In the genomic region with DNA sequence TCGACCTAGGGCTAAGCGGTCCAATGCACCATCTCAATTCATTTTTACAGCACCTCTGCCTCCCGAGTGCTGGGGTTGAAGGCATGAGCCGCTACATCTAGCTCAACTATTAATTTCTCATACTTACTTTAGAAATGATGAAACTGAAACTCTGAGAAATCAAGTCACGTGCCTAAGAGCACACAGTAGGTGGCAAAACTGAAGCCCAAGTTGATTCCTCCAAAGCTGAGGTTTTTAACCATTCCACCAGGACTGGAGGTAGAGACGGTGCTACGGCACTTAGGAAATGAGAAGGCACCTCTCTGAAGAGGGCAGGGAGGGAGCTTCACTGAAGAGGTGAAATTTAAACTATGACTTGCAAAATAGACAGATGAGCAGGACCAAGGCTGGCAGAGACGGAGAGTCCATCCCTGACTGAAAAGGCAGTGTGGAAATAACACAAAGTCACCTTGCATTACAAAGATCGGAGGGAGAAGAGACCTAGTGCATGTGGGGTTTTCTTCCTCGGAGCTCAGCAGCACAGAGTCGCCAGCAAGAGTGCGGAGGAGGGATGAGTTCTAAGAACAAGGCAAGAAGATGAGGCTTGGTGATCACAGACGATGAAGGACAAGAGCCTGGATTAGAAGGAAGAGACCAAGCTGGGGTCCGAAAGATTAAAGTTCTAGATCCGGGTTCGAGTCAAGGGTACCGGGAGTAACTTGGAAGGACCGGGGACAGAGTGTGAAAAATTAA, we compare ENCODE assay signal across 8 mouse cellular contexts. TPM values are rescaled to one million over a fixed set of nuclear protein-coding genes. Genes with fewer than 3 reads are reported as not detected.
DNase-seq lines count a peak whose midpoint lies in the region; ATAC-seq and TF ChIP-seq lines count a peak whose summit lies in the region.

No protein-coding gene starts in this region.

- H3K4me2 ChIP-seq in kidney, embryonic 14.5 days (replicated peaks; ENCODE audit: low read depth, low read length) = peak overlapping the region; percentile 79
- peak overlapping the region; percentile 74 for H3K4me2 ChIP-seq in forebrain, embryonic 11.5 days (ENCODE audit: low read depth, low read length, severe bottlenecking)
- H3K4me2 ChIP-seq in limb, embryonic 15.5 days = peak overlapping the region; percentile 64

- no peak overlapping the region for H3K27ac ChIP-seq in kidney, embryonic 14.5 days (ENCODE audit: low read depth, low read length)
- no peak overlapping the region for H3K27ac ChIP-seq in MEL (ENCODE audit: control insufficient read depth, low read depth, low read length)
- H3K27ac ChIP-seq in forebrain, embryonic 11.5 days (ENCODE audit: low read depth, low read length) = no peak overlapping the region
- peak overlapping the region; percentile 67; the same call in 1 of the 2 replicates for H3K27ac ChIP-seq in limb, embryonic 15.5 days

- peaks cover 10% of the 10 kb centered on the region for H3K79me2 ChIP-seq in MEL (ENCODE audit: control insufficient read depth, insufficient read depth, low read length, poor library complexity)

- H3K36me3 ChIP-seq in kidney, embryonic 14.5 days (ENCODE audit: control insufficient read depth, insufficient read depth, low read length) = peaks cover 24% of the 10 kb centered on the region
- peaks cover 0 to 7% of the 10 kb centered on the region in 2 experiments; a peak in 3 of 4 replicates for H3K36me3 ChIP-seq in MEL (ENCODE audit: control insufficient read depth in 1 of 2, insufficient read depth in 2 of 2, low read length in 2 of 2)
- peaks cover 3% of the 10 kb centered on the region; the same call in 1 of the 2 replicates for H3K36me3 ChIP-seq in forebrain, embryonic 11.5 days (ENCODE audit: control insufficient read depth, insufficient read depth, low read length)
- H3K36me3 ChIP-seq in limb, embryonic 15.5 days = peaks cover 25% of the 10 kb centered on the region
- H3K36me3 ChIP-seq in splenic B cell, adult 2 months (ENCODE audit: control insufficient read depth, insufficient read depth, low read length, poor library complexity, severe bottlenecking) = no peaks in the 10 kb centered on the region; the same call in 1 of the 2 replicates

- peak overlapping the region; percentile 80 for H3K9ac ChIP-seq in kidney, embryonic 14.5 days (ENCODE audit: low read depth, low read length)
- H3K9ac ChIP-seq in MEL (ENCODE audit: control insufficient read depth, low read depth, low read length, poor library complexity, severe bottlenecking) = peak overlapping the region; percentile 77
- H3K9ac ChIP-seq in forebrain, embryonic 11.5 days (ENCODE audit: low read length) = peak overlapping the region; percentile 73
- H3K9ac ChIP-seq in limb, embryonic 15.5 days = peak overlapping the region; percentile 73

- TF ChIP-seq RAD21 in MEL (IDR thresholded peaks at IDR 0.05; ENCODE audit: low read depth, low read length) = no peak

- TF ChIP-seq CTCF in MEL (IDR thresholded peaks at IDR 0.05 in 2 of 3, conservative IDR thresholded peaks at IDR 0.05 in 1 of 3; ENCODE audit: control insufficient read depth in 1 of 3, insufficient read depth in 1 of 3, low read depth in 2 of 3, low read length in 3 of 3, poor library complexity in 1 of 3, severe bottlenecking in 1 of 3) = no peak

- 0 out of 2 replicates have a peak, but pooled peaks cover 3% of the 10 kb centered on the region for H3K4me1 ChIP-seq in kidney, embryonic 14.5 days (ENCODE audit: control insufficient read depth, insufficient read depth, low read length)
- peaks cover 0 to 8% of the 10 kb centered on the region in 2 experiments; a peak in 2 of 4 replicates for H3K4me1 ChIP-seq in MEL (ENCODE audit: control insufficient read depth in 1 of 2, insufficient read depth in 2 of 2, low read length in 2 of 2)
- peaks cover 4% of the 10 kb centered on the region; the same call in 1 of the 2 replicates for H3K4me1 ChIP-seq in forebrain, embryonic 11.5 days (replicated peaks; ENCODE audit: control insufficient read depth, insufficient read depth, low read length)
- peaks cover 13% of the 10 kb centered on the region for H3K4me1 ChIP-seq in limb, embryonic 15.5 days

- no peak for TF ChIP-seq POLR2A in MEL (IDR thresholded peaks at IDR 0.05; ENCODE audit: control insufficient read depth in 1 of 2, insufficient read depth in 1 of 2, low read depth in 1 of 2, low read length in 2 of 2, poor library complexity in 1 of 2)

- no peaks in the 10 kb centered on the region for H3K9me3 ChIP-seq in kidney, embryonic 14.5 days (ENCODE audit: control insufficient read depth, low read length)
- no peaks in the 10 kb centered on the region for H3K9me3 ChIP-seq in MEL (replicated peaks; ENCODE audit: insufficient read depth, low read length)
- H3K9me3 ChIP-seq in forebrain, embryonic 11.5 days (ENCODE audit: control insufficient read depth, low read length) = no peaks in the 10 kb centered on the region
- no peaks in the 10 kb centered on the region for H3K9me3 ChIP-seq in limb, embryonic 15.5 days

- no peak for TF ChIP-seq EP300 in MEL (IDR thresholded peaks at IDR 0.05; ENCODE audit: low read depth in 1 of 2, low read length in 2 of 2)

- 39% methylated on average over 18 of the region's 18 CpGs for WGBS in kidney, embryonic 14.5 days
- WGBS in forebrain, embryonic 11.5 days = 45% methylated on average over 18 of the region's 18 CpGs
- 38% methylated on average over 18 of the region's 18 CpGs for WGBS in limb, embryonic 15.5 days

- peak overlapping the region; percentile 80 for H3K4me3 ChIP-seq in kidney, embryonic 14.5 days (ENCODE audit: low read length)
- H3K4me3 ChIP-seq in MEL (ENCODE audit: control insufficient read depth in 1 of 2, insufficient read depth in 1 of 2, low read depth in 2 of 2, low read length in 2 of 2) = peak overlapping the region; percentile 72 to 98
- H3K4me3 ChIP-seq in forebrain, embryonic 11.5 days (ENCODE audit: low read depth, low read length) = peak overlapping the region; percentile 75
- H3K4me3 ChIP-seq in limb, embryonic 15.5 days = peak overlapping the region; percentile 87

- H3K27me3 ChIP-seq in kidney, embryonic 14.5 days (ENCODE audit: control insufficient read depth, insufficient read depth, low read length) = no peaks in the 10 kb centered on the region
- no peaks in the 10 kb centered on the region for H3K27me3 ChIP-seq in MEL (ENCODE audit: control insufficient read depth in 1 of 2, insufficient read depth in 2 of 2, low read length in 2 of 2)
- H3K27me3 ChIP-seq in forebrain, embryonic 11.5 days (ENCODE audit: control insufficient read depth, insufficient read depth, low read length) = no peaks in the 10 kb centered on the region
- no peaks in the 10 kb centered on the region for H3K27me3 ChIP-seq in limb, embryonic 15.5 days
- H3K27me3 ChIP-seq in splenic B cell, adult 2 months (ENCODE audit: control insufficient read depth, insufficient read depth, low read length, poor library complexity, severe bottlenecking) = no peaks in the 10 kb centered on the region

- no peak for DNase-seq in kidney, postnatal 10 days
- DNase-seq in MEL (ENCODE audit: low read depth, low spot score) = peak; percentile 63
- DNase-seq in forebrain, embryonic 11.5 days (ENCODE audit: low spot score) = no peak
- DNase-seq in splenic B cell, adult 2 months (ENCODE audit: low read depth, low spot score) = peak; percentile 29
- no peak for DNase-seq in urinary bladder, postnatal 36 days (ENCODE audit: low spot score in 2 of 2)
- no peak for DNase-seq in urinary bladder, postnatal 4 days (ENCODE audit: low spot score in 2 of 2)

- no peak for ATAC-seq in kidney, embryonic 14.5 days (ENCODE audit: low FRiP score, low TSS enrichment)
- ATAC-seq in forebrain, embryonic 11.5 days (replicated peaks; ENCODE audit: low FRiP score) = no peak
- ATAC-seq in limb, embryonic 15.5 days (ENCODE audit: insufficient number of reproducible peaks, low FRiP score, low TSS enrichment, low read depth) = no peak

RNA-seq across cellular contexts. Expression of a gene that starts 0.9 kb away (rescaled TPM):
- polyA plus RNA-seq in kidney, embryonic 14.5 days (2014; fragmentation: Nextera tagmentation; extraction: Ambion mirVana) = 10.2 and 11.0 TPM in 2 replicates
- 6.3 and 6.7 TPM in 2 replicates for total RNA-seq in MEL (2012; rRNA removed)
- 1 to 10 TPM in 1 of 2 experiments, not detected in 1; 9.9 TPM for polyA plus RNA-seq in MEL (2012; ENCODE audit: insufficient read depth in 1 of 2, insufficient read length in 2 of 2, low read depth in 1 of 2, low replicate concordance in 2 of 2, missing spikeins in 1 of 2)
- 10.5 and 11.1 TPM in 2 replicates for polyA plus RNA-seq in forebrain, embryonic 11.5 days (2014; fragmentation: Nextera tagmentation; extraction: Ambion mirVana)
- 7.0 and 7.7 TPM in 2 replicates for polyA plus RNA-seq in limb, embryonic 15.5 days (2015; fragmentation: Nextera tagmentation; extraction: Ambion mirVana)

RNA-seq across cellular contexts. Expression of a gene that starts 16.7 kb away (rescaled TPM):
- 0.49 and 1.3 TPM in 2 replicates for polyA plus RNA-seq in kidney, embryonic 14.5 days (2014; fragmentation: Nextera tagmentation; extraction: Ambion mirVana)
- total RNA-seq in MEL (2012; rRNA removed) = 125 and 138 TPM in 2 replicates
- 100 to 1,000 TPM in 1 of 2 experiments, 10 to 100 TPM in 1; 44.1 to 247 TPM for polyA plus RNA-seq in MEL (2012; ENCODE audit: insufficient read depth in 1 of 2, insufficient read length in 2 of 2, low read depth in 1 of 2, low replicate concordance in 2 of 2, missing spikeins in 1 of 2)
- polyA plus RNA-seq in forebrain, embryonic 11.5 days (2014; fragmentation: Nextera tagmentation; extraction: Ambion mirVana) = 11.1 and 11.4 TPM in 2 replicates
- polyA plus RNA-seq in limb, embryonic 15.5 days (2015; fragmentation: Nextera tagmentation; extraction: Ambion mirVana) = 1.3 and 3.4 TPM in 2 replicates

RNA-seq across cellular contexts. Expression of a gene that starts 22.0 kb away (rescaled TPM):
- 131 and 180 TPM in 2 replicates for polyA plus RNA-seq in kidney, embryonic 14.5 days (2014; fragmentation: Nextera tagmentation; extraction: Ambion mirVana)
- 63.7 and 64.7 TPM in 2 replicates for total RNA-seq in MEL (2012; rRNA removed)
- 100 to 1,000 TPM in 1 of 2 experiments, not detected in 1; 131 TPM for polyA plus RNA-seq in MEL (2012; ENCODE audit: insufficient read depth in 1 of 2, insufficient read length in 2 of 2, low read depth in 1 of 2, low replicate concordance in 2 of 2, missing spikeins in 1 of 2)
- 146 and 150 TPM in 2 replicates for polyA plus RNA-seq in forebrain, embryonic 11.5 days (2014; fragmentation: Nextera tagmentation; extraction: Ambion mirVana)
- 190 and 212 TPM in 2 replicates for polyA plus RNA-seq in limb, embryonic 15.5 days (2015; fragmentation: Nextera tagmentation; extraction: Ambion mirVana)

RNA-seq across cellular contexts. Expression of a gene that starts 44.9 kb away (rescaled TPM):
- polyA plus RNA-seq in kidney, embryonic 14.5 days (2014; fragmentation: Nextera tagmentation; extraction: Ambion mirVana) = 0.16 TPM in 1 of 2 replicates, not detected in the other
- not detected in 2 replicates for total RNA-seq in MEL (2012; rRNA removed)
- polyA plus RNA-seq in MEL (2012; ENCODE audit: insufficient read depth in 1 of 2, insufficient read length in 2 of 2, low read depth in 1 of 2, low replicate concordance in 2 of 2, missing spikeins in 1 of 2) = under 1 TPM in 1 of 2 experiments, not detected in 1; 0.07 TPM
- polyA plus RNA-seq in forebrain, embryonic 11.5 days (2014; fragmentation: Nextera tagmentation; extraction: Ambion mirVana) = not detected in 2 replicates
- not detected in 2 replicates for polyA plus RNA-seq in limb, embryonic 15.5 days (2015; fragmentation: Nextera tagmentation; extraction: Ambion mirVana)

RNA-seq across cellular contexts. Expression of a gene that starts 59.4 kb away (rescaled TPM):
- polyA plus RNA-seq in kidney, embryonic 14.5 days (2014; fragmentation: Nextera tagmentation; extraction: Ambion mirVana) = 33.6 and 37.6 TPM in 2 replicates
- 12.3 and 12.8 TPM in 2 replicates for total RNA-seq in MEL (2012; rRNA removed)
- 10 to 100 TPM in 1 of 2 experiments, not detected in 1; 24.9 TPM for polyA plus RNA-seq in MEL (2012; ENCODE audit: insufficient read depth in 1 of 2, insufficient read length in 2 of 2, low read depth in 1 of 2, low replicate concordance in 2 of 2, missing spikeins in 1 of 2)
- polyA plus RNA-seq in forebrain, embryonic 11.5 days (2014; fragmentation: Nextera tagmentation; extraction: Ambion mirVana) = 37.3 and 37.8 TPM in 2 replicates
- 35.3 and 35.4 TPM in 2 replicates for polyA plus RNA-seq in limb, embryonic 15.5 days (2015; fragmentation: Nextera tagmentation; extraction: Ambion mirVana)

Comparison
In these comparisons a context has a peak if more than half of its experiments do, and no peak if none do; other contexts are left out.
1. DNase-seq: peak in MEL (single experiment) and splenic B cell, adult 2 months (single experiment); none in kidney, postnatal 10 days (single experiment), forebrain, embryonic 11.5 days (single experiment), urinary bladder, postnatal 36 days (0 of 2) and urinary bladder, postnatal 4 days (0 of 2).
2. Peak in every context shown above with its lines, with median percentiles within 50 percentile points of each other: H3K4me2 ChIP-seq, H3K4me3 ChIP-seq and H3K9ac ChIP-seq.